Mouse (Mus musculus) heart, postnatal 36 days (tissue): ENCODE data around the gene Anks3. TPM values are rescaled to one million over a fixed set of nuclear protein-coding genes. Genes with fewer than 3 reads are reported as not detected.

Experiments
- DNase-seq, 2 experiments: peaks; one replicate each; pipeline ENCODE4 v3.0.0; 2021 to 2022
- intact Hi-C: fragments of 180-260 bp; cut with DNase I; formaldehyde crosslinking; loops from one replicate; pipeline ENCODE4 v1.15.1; 2025
- total RNA-seq, 2 experiments: library from RNA; stranded (reverse); gene quantifications; 2 replicates each; pipeline ENCODE4 v1.2.3; 2021

Gene Anks3
- total RNA-seq, 2 experiments from 2014 or later, result 12.4 to 12.9 TPM

DNA sequence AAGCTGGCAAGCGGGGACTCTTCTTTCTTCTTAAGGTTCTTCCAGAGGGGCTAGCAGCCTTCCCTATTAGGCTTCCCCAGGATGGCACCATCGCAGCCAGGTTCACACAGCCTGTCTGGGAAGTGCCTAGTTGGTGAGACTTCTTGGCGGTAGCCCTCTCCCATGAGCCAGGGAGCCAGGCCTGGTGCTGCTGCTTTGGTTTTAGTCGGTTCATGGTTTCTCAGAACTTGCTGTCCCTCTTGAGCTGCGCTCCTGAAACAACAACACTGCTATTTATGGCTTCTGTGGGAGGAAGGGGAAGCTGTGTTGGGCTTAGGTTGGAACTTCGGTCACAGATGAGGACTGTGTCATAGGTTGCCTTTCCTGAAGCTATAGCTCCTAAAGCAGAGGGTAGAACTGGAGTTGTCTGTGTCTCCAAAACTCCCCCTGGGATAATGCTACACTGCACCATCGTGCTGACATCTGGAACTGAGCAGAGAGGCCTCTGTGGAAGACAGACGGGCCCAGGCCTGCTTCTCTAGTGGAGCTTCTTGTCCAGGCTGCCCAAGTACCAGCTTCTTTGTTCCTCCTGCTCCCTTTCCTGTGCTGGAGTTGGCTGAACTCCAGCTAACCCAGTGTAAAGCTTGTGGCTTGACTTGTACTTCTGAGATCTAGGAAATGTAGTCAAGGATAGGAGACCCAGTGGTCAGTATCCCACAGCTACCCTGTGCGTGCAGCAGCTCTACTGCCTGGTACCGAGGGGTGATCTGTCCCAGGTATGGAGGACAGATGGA is 27.9 kb downstream of the Anks3 start:
- DNase-seq, result no peak
- intact Hi-C loops, result no loop called here

GRCm38 (mm10) chr16:4935430-4935829 is 28.6 kb downstream of the Anks3 start:
- intact Hi-C loops, result no loop called here
- DNase-seq, result no peak

GRCm38 (mm10) chr16:4932429-4932828 is 31.6 kb downstream of the Anks3 start:
- intact Hi-C loops, result no loop called here
- DNase-seq, result no peak

- no peak for DNase-seq
- intact Hi-C loops, result no loop called here
These were observed 35.5 kb downstream of the Anks3 start for GRCm38 (mm10) chr16:4928474-4928873.

DNA sequence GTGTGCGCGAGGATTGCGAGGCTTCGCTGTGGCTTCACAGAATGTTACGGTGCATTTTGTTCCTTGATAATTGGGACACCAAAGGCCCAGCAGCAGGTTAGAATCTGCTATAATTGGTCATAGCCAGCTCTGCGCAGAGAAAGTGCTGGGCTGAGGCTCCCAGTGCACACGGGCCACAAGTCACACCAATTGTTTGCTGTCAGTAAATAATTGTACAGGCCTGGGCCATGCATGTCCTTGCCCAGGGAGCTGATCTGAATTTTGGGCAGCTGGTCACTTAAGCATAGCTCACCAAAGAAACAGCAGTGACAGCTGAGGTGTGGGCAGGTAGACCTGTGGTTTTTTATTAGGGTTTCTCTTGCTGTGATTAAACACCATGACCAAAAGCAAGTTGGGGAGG is 36.0 kb downstream of the Anks3 start:
- no peak for DNase-seq
- intact Hi-C loops, result no loop called here

- no peak for DNase-seq
- intact Hi-C loops, result no loop called here
These were observed 40.0 kb downstream of the Anks3 start for GRCm38 (mm10) chr16:4923996-4924395.

DNA sequence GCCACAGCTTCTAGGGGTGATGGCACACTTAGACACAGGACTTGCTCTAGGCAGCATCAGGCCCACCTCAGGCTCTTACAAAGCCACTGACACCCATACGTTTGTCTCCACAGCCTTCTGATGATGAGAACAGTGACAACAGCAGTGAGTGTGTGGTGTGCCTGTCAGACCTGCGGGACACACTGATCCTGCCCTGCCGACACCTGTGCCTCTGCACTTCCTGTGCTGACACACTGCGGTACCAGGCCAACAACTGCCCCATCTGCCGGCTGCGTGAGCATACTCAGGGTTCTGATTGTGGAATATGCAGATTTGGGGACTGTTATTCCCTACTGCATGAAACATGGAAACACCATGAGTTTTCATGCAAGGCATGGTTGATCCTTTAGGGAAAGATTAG is 41.5 kb downstream of the Anks3 start:
- no peak for DNase-seq
- intact Hi-C loops, result no loop called here

DNA sequence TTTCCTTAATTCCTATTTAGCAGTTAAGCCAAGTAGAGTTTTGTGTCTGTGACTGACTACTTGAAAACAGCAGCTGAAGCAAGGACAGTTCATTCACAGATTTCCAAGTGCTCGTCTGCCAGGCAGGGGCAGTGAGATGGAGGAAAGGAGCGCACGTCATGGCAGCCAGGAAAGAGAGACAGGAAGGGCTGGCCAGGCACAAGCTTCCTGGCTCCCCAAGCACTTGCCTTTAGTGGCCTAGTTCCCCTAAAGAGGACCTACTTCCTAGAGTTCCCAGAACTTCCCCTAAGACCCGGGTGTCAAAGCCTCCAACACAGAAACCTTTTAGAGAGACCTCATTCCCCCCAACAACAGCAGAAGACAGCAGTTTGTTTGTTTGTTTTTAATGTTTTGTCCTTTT is 43.4 kb downstream of the Anks3 start:
- DNase-seq, result no peak
- intact Hi-C loops, result no loop called here

GRCm38 (mm10) chr16:4916608-4917007 is 47.4 kb downstream of the Anks3 start:
- intact Hi-C loops, result loop anchor here (10.0 kb wide), 1 partner anchor 152 kb away; no protein-coding TSS in a partner anchor
- no peak for DNase-seq

- intact Hi-C loops, result loop anchor here (10.0 kb wide), 1 partner anchor 151 kb away; no protein-coding TSS in a partner anchor
- no peak for DNase-seq
These were observed 48.1 kb downstream of the Anks3 start for GRCm38 (mm10) chr16:4915931-4916330.

GRCm38 (mm10) chr16:4913783-4914735 is 49.9 kb downstream of the Anks3 start:
- intact Hi-C loops, result loop anchor here (1.0 to 10.0 kb wide), 4 partner anchors 35 to 222 kb away; no protein-coding TSS in a partner anchor
- DNase-seq, result peak; percentile 90 to 92

DNA sequence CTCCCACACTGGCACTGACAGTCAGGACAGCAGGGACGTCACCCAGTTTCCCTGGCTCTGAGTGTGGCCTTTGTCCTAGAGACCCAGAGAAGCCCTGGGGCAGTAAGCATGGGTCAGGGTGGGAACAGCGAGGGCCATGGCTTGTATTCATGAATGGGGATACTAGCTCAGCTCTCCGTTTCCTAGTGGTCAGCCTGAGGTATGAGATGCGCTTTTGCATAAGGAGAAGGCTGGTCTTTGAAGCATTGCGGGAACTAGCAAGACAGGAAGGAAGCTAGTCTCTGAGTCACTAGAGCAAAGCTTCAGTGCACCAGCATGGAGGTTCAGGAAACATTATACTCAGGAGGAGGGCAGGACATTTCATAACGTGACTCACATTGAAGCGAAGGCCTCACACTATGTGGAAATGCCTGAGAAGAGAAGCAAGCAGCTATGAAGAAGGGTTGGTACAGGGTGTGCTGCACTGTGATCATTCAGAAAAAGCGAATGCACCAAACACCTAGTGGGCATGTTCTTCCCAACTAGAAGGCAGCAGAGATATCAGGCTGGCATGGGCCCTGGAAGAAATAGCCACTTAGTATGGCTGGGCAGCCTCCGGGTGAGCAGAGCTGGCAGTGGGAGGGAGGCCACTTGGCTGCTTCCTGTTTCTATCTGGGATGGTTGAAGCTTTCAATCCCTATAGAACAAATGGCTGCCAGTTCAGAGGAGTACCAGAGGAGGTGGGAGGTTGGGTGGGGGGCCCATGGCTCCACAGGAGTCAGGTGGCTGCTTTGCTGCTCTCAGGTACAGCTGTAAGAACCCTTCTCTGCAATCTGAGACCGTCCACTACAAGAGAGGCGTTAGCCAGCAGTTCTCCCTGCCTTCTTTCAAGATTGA is 50.9 kb downstream of the Anks3 start:
- intact Hi-C loops, result loop anchor here (1.0 to 10.0 kb wide), 4 partner anchors 34 to 221 kb away; no protein-coding TSS in a partner anchor
- peak in 1 of 2 experiments; percentile 53 for DNase-seq

DNA sequence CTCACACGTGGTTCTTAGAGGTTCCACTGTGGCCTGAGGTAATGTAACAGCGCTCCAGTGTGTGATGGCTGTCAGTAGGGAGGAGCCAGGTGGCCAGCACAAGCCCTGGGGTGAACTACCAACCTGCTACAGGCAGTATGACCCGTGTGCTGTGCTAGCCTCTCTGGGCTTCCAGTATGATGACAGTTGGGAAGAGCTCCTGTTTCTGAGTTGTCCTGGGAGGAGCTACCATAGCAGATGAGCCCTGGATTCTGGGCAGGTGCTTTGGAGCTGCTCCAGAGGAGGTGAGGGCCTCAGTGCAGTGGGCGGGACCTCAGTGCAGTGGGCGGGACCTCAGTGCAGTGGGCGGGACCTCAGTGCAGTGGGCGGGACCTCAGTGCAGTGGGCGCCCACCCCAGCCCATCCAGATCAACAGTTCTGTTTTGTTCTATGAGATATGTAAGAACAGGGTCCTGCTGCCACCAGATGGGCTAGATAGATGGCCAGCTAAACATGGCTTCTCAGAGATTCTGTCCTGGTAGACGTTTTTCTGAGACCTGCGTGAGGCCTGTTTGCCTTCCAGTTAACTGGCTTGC is 51.8 kb downstream of the Anks3 start:
- DNase-seq, result no peak
- intact Hi-C loops, result loop anchor here (2.0 to 10.0 kb wide), 3 partner anchors 33 to 220 kb away; no protein-coding TSS in a partner anchor

DNA sequence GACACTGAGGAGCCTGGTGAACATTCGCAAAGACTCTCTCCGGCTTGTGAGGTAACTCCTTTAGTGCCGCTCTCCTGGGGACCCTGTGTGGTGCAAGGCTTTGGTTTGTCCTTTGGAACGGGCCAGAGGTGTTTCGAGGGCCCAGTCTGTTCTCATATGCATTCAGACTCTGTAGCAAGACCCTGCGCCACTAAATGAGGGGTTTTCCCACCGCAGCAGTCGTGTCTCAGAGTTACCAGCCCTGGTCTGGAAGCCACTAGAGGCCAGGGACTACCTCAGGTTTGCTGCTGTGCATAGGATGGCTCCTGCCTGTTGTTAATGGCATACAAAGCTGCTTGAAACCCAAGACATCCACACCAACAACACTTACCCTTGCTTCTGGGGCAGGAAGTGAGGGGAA is 53.2 kb downstream of the Anks3 start:
- intact Hi-C loops, result loop anchor here (5.0 to 10.0 kb wide), 2 partner anchors 146 to 218 kb away; no protein-coding TSS in a partner anchor
- DNase-seq, result no peak

GRCm38 (mm10) chr16:4909745-4910144 is 54.3 kb downstream of the Anks3 start:
- DNase-seq, result no peak
- intact Hi-C loops, result loop anchor here (5.0 to 10.0 kb wide), 2 partner anchors 145 to 217 kb away; no protein-coding TSS in a partner anchor

GRCm38 (mm10) chr16:4907972-4908371 is 56.0 kb downstream of the Anks3 start:
- intact Hi-C loops, result no loop called here
- DNase-seq, result no peak

GRCm38 (mm10) chr16:4907386-4907785 is 56.6 kb downstream of the Anks3 start:
- no peak for DNase-seq
- intact Hi-C loops, result no loop called here

GRCm38 (mm10) chr16:4906559-4906958 is 57.4 kb downstream of the Anks3 start:
- intact Hi-C loops, result no loop called here
- DNase-seq, result no peak

DNA sequence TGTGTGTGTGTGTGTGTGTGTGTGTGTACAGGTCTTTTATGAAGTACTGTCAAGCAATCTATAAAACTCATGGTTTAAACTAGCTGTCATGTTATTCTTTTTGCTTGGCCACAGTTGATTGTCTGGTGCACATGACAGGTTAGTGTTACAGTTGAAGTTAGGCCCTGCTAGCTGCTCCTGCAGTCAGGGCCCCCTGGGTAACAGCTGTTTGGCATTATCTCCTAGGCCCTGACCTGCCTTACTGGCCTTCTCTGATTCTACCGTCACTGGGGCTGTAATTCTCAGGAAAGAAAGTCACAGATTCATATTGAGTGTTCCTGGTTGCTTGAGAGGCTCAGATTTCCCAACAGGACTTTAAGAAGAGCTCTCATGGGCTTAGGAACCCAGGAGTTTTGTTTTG is 58.4 kb downstream of the Anks3 start:
- intact Hi-C loops, result no loop called here
- DNase-seq, result no peak

DNA sequence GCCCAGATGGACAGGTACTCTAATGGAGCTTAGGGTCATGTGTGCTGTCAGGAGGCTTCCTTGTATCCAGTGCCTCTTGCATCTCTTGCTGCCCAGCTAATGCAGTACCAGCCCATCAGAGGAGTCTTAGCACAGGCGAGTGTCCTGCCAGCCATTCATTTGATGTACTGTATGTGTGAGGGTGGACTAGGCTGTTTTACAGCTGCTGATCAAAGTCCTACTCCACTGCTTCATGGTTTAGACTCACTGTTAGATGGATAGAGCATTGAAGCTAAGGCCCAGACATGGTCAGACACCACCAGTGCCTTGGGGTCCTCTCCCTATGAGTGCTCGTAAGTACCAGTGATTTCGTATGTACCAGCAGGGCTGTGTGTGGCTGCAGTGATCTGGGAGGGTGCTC is 59.1 kb downstream of the Anks3 start:
- intact Hi-C loops, result no loop called here
- DNase-seq, result no peak
